Mouse (Mus musculus): ENCODE results near the gene Gm11567. TPM values are rescaled to one million over a fixed set of nuclear protein-coding genes. Genes with fewer than 3 reads are reported as not detected.
"Not testable (repeated sequence)": the region's sequence is repeated elsewhere in the genome, so short reads cannot be mapped to it uniquely, and the experiment has no call there.

Gene Gm11567
- not detected in 2 replicates for polyA plus RNA-seq (2012; rRNA removed)

GRCm38 (mm10) chr11:99878887-99879286, at the start of gene Gm11567:
Gm11567 (plus strand) TSS chr11:99879187.
- H3K27ac ChIP-seq (ENCODE audit: insufficient read depth, low read length); H3K27me3 ChIP-seq (ENCODE audit: control insufficient read depth, insufficient read depth, low read length); H3K4me1 ChIP-seq (ENCODE audit: control insufficient read depth, insufficient read depth, low read length); DNase-seq; H3K4me3 ChIP-seq (replicated peaks; ENCODE audit: insufficient read depth, low read depth, low read length): not testable (repeated sequence)
- 37% methylated on average over 1 of the region's 1 CpGs for WGBS

DNA sequence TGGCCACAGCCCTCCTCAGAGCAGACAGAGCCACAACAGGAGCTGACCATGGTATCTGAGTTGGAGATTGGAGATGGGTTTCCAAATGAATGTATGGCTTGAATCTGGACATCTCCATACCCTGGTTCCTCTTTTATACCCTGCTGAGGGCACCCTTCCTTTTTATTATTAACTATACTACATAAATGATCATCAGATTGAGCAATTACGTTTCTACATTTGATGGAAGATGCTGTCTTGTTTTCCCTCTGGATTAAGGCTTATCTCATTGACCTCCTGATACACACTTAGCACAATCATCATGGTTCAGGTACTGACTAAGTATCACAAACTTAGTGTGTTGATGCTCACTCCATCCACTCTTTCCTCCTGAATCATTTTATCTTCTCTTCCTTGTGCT, 41.0 kb upstream of the Gm11567 start, which contains the start of gene 2300003K06Rik:
Gene 2300003K06Rik, minus strand, starts transcription at position 101 of the 400 bp plus-strand sequence.
- TF ChIP-seq CTCF (IDR thresholded peaks at IDR 0.05; ENCODE audit: borderline replicate concordance, insufficient read depth, low read depth, low read length) (no peak), POLR2A (IDR thresholded peaks at IDR 0.05; ENCODE audit: borderline replicate concordance, insufficient read depth, low read length) (no peak)
- no peak for DNase-seq
- no peak within 1 kb of the TSS for H3K27ac ChIP-seq (ENCODE audit: insufficient read depth, low read length)
- no peaks in the 10 kb centered on the region for H3K4me1 ChIP-seq (ENCODE audit: control insufficient read depth, insufficient read depth, low read length)
- 73% methylated on average over 1 of the region's 1 CpGs for WGBS
- H3K27me3 ChIP-seq (ENCODE audit: control insufficient read depth, insufficient read depth, low read length): no peaks in the 10 kb centered on the region
- H3K4me3 ChIP-seq (replicated peaks; ENCODE audit: insufficient read depth, low read depth, low read length): no peak within 1 kb of the TSS

DNA sequence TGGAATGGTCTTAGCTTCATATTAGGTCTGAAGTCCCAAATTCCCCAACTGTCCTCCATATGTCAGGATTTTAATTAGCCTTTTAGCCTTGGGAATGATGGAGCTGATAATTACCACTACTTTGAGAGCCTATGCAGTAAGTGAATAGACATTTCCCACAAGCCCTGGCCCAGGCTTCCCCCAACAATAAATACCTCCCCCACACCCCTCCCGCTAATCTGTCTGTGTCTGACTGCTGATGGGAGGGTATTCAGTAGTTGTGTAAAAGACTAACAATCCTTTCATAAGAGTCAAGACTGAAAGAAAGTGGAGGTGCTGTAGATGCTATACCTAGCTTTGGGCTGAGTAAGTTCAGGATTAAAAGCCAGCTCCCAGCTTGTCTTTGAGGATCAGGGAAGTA, 36.8 kb upstream of the Gm11567 start:
- no peak for DNase-seq
- WGBS: 86% methylated on average over 1 of the region's 1 CpGs
- Histone ChIP-seq H3K27ac (ENCODE audit: insufficient read depth, low read length) (no peak overlapping the region), H3K4me3 (replicated peaks; ENCODE audit: insufficient read depth, low read depth, low read length) (no peak overlapping the region), H3K27me3 (ENCODE audit: control insufficient read depth, insufficient read depth, low read length) (no peaks in the 10 kb centered on the region), H3K4me1 (ENCODE audit: control insufficient read depth, insufficient read depth, low read length) (no peaks in the 10 kb centered on the region)
- TF ChIP-seq POLR2A (IDR thresholded peaks at IDR 0.05; ENCODE audit: borderline replicate concordance, insufficient read depth, low read length) (no peak), CTCF (IDR thresholded peaks at IDR 0.05; ENCODE audit: borderline replicate concordance, insufficient read depth, low read depth, low read length) (no peak)

- TF ChIP-seq CTCF (IDR thresholded peaks at IDR 0.05; ENCODE audit: borderline replicate concordance, insufficient read depth, low read depth, low read length) (no peak), POLR2A (IDR thresholded peaks at IDR 0.05; ENCODE audit: borderline replicate concordance, insufficient read depth, low read length) (no peak)
- no peak overlapping the region for H3K27ac ChIP-seq (ENCODE audit: insufficient read depth, low read length)
- WGBS: 92% methylated on average over 2 of the region's 2 CpGs
- DNase-seq: no peak
- no peak overlapping the region for H3K4me3 ChIP-seq (replicated peaks; ENCODE audit: insufficient read depth, low read depth, low read length)
- no peaks in the 10 kb centered on the region for H3K27me3 ChIP-seq (ENCODE audit: control insufficient read depth, insufficient read depth, low read length)
- H3K4me1 ChIP-seq (ENCODE audit: control insufficient read depth, insufficient read depth, low read length): no peaks in the 10 kb centered on the region
Measured at GRCm38 (mm10) chr11:99846746-99847145, 32.2 kb upstream of the Gm11567 start.

GRCm38 (mm10) chr11:99851508-99851907, 27.5 kb upstream of the Gm11567 start, which contains the start of gene Krtap4-16:
Krtap4-16 (minus strand) TSS chr11:99851608.
- Histone ChIP-seq H3K27ac (ENCODE audit: insufficient read depth, low read length) (no peak within 1 kb of the TSS), H3K4me1 (ENCODE audit: control insufficient read depth, insufficient read depth, low read length) (no peaks in the 10 kb centered on the region), H3K27me3 (ENCODE audit: control insufficient read depth, insufficient read depth, low read length) (no peaks in the 10 kb centered on the region), H3K4me3 (replicated peaks; ENCODE audit: insufficient read depth, low read depth, low read length) (no peak within 1 kb of the TSS)
- DNase-seq: no peak
- no peak for TF ChIP-seq POLR2A (IDR thresholded peaks at IDR 0.05; ENCODE audit: borderline replicate concordance, insufficient read depth, low read length)
- TF ChIP-seq CTCF (IDR thresholded peaks at IDR 0.05; ENCODE audit: borderline replicate concordance, insufficient read depth, low read depth, low read length): no peak

DNA sequence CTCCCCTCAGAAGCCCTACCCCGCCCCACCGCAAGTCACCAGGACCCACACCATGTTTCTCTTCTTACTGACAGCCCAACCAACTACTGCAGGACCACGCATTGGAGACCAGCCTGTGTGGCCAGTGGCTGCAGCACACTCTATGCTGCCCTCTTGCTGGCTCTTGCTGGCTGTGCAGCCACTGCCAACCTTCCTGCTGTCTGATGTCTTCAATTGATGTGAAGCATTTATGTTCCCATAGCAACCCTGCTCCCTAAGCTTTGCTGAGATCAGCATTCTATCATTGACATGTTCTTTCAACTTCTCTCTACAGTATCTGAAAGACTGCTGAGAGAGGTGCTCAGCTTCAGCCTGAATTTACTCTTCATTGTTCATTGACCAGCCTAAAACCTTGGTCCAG, 24.9 kb upstream of the Gm11567 start:
- WGBS: 64% methylated on average over 3 of the region's 3 CpGs
- H3K4me3 ChIP-seq (replicated peaks; ENCODE audit: insufficient read depth, low read depth, low read length): no peak overlapping the region
- H3K27me3 ChIP-seq (ENCODE audit: control insufficient read depth, insufficient read depth, low read length): no peaks in the 10 kb centered on the region
- H3K27ac ChIP-seq (ENCODE audit: insufficient read depth, low read length): no peak overlapping the region
- no peak for DNase-seq
- H3K4me1 ChIP-seq (ENCODE audit: control insufficient read depth, insufficient read depth, low read length): no peaks in the 10 kb centered on the region
- TF ChIP-seq CTCF (IDR thresholded peaks at IDR 0.05; ENCODE audit: borderline replicate concordance, insufficient read depth, low read depth, low read length): no peak
- no peak for TF ChIP-seq POLR2A (IDR thresholded peaks at IDR 0.05; ENCODE audit: borderline replicate concordance, insufficient read depth, low read length)

DNA sequence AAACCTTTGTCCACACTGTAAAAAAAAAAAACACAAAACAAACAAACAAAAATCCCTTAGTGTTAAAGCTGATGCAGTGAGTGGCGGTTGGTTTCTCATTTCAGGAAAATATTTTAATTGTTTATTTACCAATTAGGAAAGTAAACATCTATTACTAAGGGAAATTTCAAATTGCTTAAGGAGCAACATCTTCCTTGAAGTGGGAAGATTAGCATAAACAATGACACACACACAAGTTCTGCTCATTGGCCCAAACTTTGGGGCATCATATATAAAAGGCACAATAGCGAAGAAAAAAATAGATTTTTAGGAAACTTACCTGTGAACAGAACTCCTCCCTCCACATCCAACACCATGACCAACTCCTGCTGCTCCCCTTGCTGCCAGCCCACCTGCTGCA, 21.4 kb upstream of the Gm11567 start, which contains the start of gene Gm11568:
Gene Gm11568, plus strand, starts transcription at position 301 of the 400 bp plus-strand sequence.
- H3K4me1 ChIP-seq (ENCODE audit: control insufficient read depth, insufficient read depth, low read length): no peaks in the 10 kb centered on the region
- 93% methylated on average over 2 of the region's 2 CpGs for WGBS
- H3K4me3 ChIP-seq (replicated peaks; ENCODE audit: insufficient read depth, low read depth, low read length): no peak within 1 kb of the TSS
- no peaks in the 10 kb centered on the region for H3K27me3 ChIP-seq (ENCODE audit: control insufficient read depth, insufficient read depth, low read length)
- no peak within 1 kb of the TSS for H3K27ac ChIP-seq (ENCODE audit: insufficient read depth, low read length)
- no peak for DNase-seq
- TF ChIP-seq POLR2A (IDR thresholded peaks at IDR 0.05; ENCODE audit: borderline replicate concordance, insufficient read depth, low read length) (no peak), CTCF (IDR thresholded peaks at IDR 0.05; ENCODE audit: borderline replicate concordance, insufficient read depth, low read depth, low read length) (no peak)

DNA sequence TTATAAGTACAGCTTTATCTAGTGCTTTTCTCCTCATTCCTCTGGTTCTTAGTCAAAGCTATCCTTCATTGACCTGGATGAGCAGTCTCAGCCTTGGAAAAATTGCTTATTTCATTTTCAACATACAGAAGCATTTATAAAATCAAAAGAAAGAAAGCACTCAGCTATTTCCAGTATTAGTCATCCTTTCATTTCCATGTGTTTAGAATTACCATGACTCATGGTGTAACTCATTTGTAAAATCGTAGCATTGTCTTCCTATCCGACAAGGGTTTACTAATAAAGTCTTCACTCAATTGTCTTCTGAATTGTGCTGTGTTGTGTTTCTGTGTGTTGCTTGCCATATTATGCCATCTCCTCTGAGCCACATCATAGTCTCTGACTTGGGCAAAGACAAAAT, 20.2 kb upstream of the Gm11567 start:
- H3K27me3 ChIP-seq (ENCODE audit: control insufficient read depth, insufficient read depth, low read length): no peaks in the 10 kb centered on the region
- no peak overlapping the region for H3K4me3 ChIP-seq (replicated peaks; ENCODE audit: insufficient read depth, low read depth, low read length)
- no peak for DNase-seq
- H3K4me1 ChIP-seq (ENCODE audit: control insufficient read depth, insufficient read depth, low read length): no peaks in the 10 kb centered on the region
- TF ChIP-seq CTCF (IDR thresholded peaks at IDR 0.05; ENCODE audit: borderline replicate concordance, insufficient read depth, low read depth, low read length) (no peak), POLR2A (IDR thresholded peaks at IDR 0.05; ENCODE audit: borderline replicate concordance, insufficient read depth, low read length) (no peak)
- H3K27ac ChIP-seq (ENCODE audit: insufficient read depth, low read length): no peak overlapping the region
- 81% methylated on average over 2 of the region's 2 CpGs for WGBS

DNA sequence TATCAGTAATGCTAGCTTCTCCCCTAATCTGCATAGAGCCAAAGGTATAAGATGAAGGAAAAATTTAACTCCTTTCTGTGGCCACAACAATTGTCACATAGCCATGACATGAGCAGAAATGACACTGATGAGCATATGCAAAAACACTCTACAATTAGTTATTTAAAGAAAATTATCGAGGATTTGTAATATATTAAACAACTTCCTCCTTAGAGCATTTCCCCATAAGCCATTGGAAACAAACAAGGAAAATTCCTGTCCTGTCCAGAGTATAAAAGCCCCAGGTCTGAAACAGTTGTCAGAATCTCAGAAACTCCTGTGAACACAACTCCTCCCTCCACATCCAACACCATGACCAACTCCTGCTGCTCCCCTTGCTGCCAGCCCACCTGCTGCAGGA, 14.8 kb upstream of the Gm11567 start, which contains the start of gene Gm11559:
Gene Gm11559, plus strand, starts transcription at position 301 of the 400 bp plus-strand sequence.
- H3K4me3 ChIP-seq (replicated peaks; ENCODE audit: insufficient read depth, low read depth, low read length); DNase-seq; H3K27me3 ChIP-seq (ENCODE audit: control insufficient read depth, insufficient read depth, low read length); H3K4me1 ChIP-seq (ENCODE audit: control insufficient read depth, insufficient read depth, low read length); H3K27ac ChIP-seq (ENCODE audit: insufficient read depth, low read length): not testable (repeated sequence)
- WGBS: 53% methylated on average over 1 of the region's 1 CpGs

GRCm38 (mm10) chr11:99873089-99873488, 5.9 kb upstream of the Gm11567 start, which contains the start of gene Krtap9-1:
Krtap9-1 (plus strand) TSS chr11:99873389.
- not testable (repeated sequence) for H3K4me1 ChIP-seq (ENCODE audit: control insufficient read depth, insufficient read depth, low read length); H3K27me3 ChIP-seq (ENCODE audit: control insufficient read depth, insufficient read depth, low read length); H3K27ac ChIP-seq (ENCODE audit: insufficient read depth, low read length); H3K4me3 ChIP-seq (replicated peaks; ENCODE audit: insufficient read depth, low read depth, low read length); DNase-seq
- 59% methylated on average over 1 of the region's 1 CpGs for WGBS
